Mouse (Mus musculus) megakaryocyte, embryonic 14.5 days (primary cell): ENCODE results near the gene Arpc5l.

Experiments used
- FLI1 ChIP-seq: IDR thresholded peaks from 2 replicates; pipeline ENCODE4 v1.6.1; 2012; ENCODE audit warnings: low read length, inconsistent platforms, mixed read lengths
- GATA1 ChIP-seq: IDR thresholded peaks from 3 replicates; pipeline ENCODE4 v1.6.1; 2012; ENCODE audit warnings: mixed read lengths, low read length, inconsistent platforms, borderline replicate concordance

DNA sequence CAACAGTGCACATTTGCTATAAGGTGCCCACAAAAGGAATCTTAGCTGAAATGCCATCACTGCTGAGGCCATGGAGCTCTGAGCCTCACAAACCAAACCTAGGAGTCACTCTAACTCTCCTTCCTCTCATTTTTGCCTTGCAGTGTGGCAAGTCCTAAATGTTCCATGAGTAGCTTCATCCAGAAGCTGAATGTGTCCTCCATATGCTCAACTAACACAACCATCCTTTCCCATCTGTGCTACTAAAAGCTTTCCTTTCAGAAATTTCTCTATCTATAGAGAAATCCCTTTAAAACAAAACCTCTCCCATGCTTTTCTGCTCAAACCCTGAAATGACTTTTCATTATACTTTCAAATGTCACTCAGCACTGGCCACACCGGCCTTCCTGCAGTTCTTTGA, 26.5 kb downstream of the Arpc5l start:
- TF ChIP-seq GATA1 = no peak
- no peak for TF ChIP-seq FLI1
